Mouse (Mus musculus) midbrain, embryonic 11.5 days (tissue): ENCODE data around the gene Palm. TPM values are rescaled to one million over a fixed set of nuclear protein-coding genes. Genes with fewer than 3 reads are reported as not detected.

Experiments
- ATAC-seq: fragments of 200-750 bp; cut with Nextera tagmentation; 2 replicates; pipeline ENCODE4 v1.8.0; 2017; ENCODE audit warnings: moderate TSS enrichment, moderate library complexity; ENCODE audit not compliant: low FRiP score
- DNase-seq: peaks from one replicate; pipeline ENCODE4 v3.0.0; 2015; ENCODE audit warnings: low spot score; ENCODE audit errors: missing footprints
- H3K27ac ChIP-seq: fragments of 300-500 bp; sonication (generic); 2 replicates; pipeline ENCODE4 v1.5.1; 2014; ENCODE audit warnings: low read depth, low read length
- H3K27me3 ChIP-seq: fragments of 300-500 bp; sonication (generic); 2 replicates; pipeline ENCODE4 v1.6.1; 2014; ENCODE audit warnings: mild to moderate bottlenecking, low read length, moderate library complexity, mixed read lengths; ENCODE audit not compliant: control insufficient read depth, insufficient read depth
- H3K36me3 ChIP-seq: fragments of 300-500 bp; sonication (generic); 2 replicates; pipeline ENCODE4 v1.6.1; 2014; ENCODE audit warnings: mild to moderate bottlenecking, low read length, moderate library complexity, mixed read lengths; ENCODE audit not compliant: control insufficient read depth, insufficient read depth
- H3K4me1 ChIP-seq: fragments of 300-500 bp; sonication (generic); 2 replicates; pipeline ENCODE4 v1.6.1; 2014; ENCODE audit warnings: low read length; ENCODE audit not compliant: control insufficient read depth, insufficient read depth
- H3K4me2 ChIP-seq: fragments of 300-500 bp; sonication (generic); 2 replicates; pipeline ENCODE4 v1.6.1; 2014; ENCODE audit warnings: mild to moderate bottlenecking, moderate library complexity
- H3K4me3 ChIP-seq: fragments of 300-500 bp; sonication (generic); 2 replicates; pipeline ENCODE4 v1.5.1; 2014; ENCODE audit warnings: low read depth, low read length
- H3K9ac ChIP-seq: fragments of 300-500 bp; sonication (generic); 2 replicates; pipeline ENCODE4 v1.6.1; 2014; ENCODE audit warnings: low read length
- H3K9me3 ChIP-seq: fragments of 300-500 bp; sonication (generic); 2 replicates; pipeline ENCODE4 v1.6.1; 2016; ENCODE audit warnings: low read length; ENCODE audit not compliant: control insufficient read depth
- WGBS: fragments of 180-500 bp; shearing (Covaris S2); extraction: QIAGEN DNeasy Blood & Tissue Kit; methylation state at CpG from one replicate; pipeline ENCODE4 v1.1.7; 2014; 5-methylcytosine and 5-hydroxymethylcytosine counted together
- polyA plus RNA-seq: library from polyadenylated mRNA; unstranded; fragments of >200 nt; fragmentation: Nextera tagmentation; extraction: Ambion mirVana; gene quantifications from 2 replicates; pipeline ENCODE4 v1.2.1, GENCODE M21; 2014

Palm gene
- polyA plus RNA-seq, 1 experiment from 2014 or later, result 129 TPM

DNA sequence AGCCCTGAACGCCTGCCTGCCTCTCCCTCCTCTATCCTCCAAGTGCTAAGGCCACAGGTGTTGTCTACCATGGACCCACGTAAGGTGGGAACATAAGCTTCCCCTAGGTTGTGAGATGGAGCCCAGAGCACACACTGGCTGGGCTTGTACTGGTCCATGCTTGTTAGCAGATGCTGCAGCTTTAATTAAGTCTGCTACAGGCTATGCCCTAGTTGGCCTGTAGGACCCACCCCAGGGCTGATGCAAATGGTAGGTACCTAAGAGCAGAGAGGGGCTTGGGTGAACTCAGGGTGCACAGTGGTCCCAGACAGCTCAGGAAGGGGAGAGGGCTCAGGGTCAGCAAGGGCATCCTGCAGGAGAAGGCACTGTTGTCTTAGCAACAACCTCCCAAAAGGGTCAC lies 3.8 kb upstream of the Palm start:
- Histone ChIP-seq H3K27ac (no peak overlapping the region), H3K4me3 (no peak overlapping the region), H3K9ac (no peak overlapping the region), H3K4me2 (no peak overlapping the region), H3K36me3 (no peaks in the 10 kb centered on the region), H3K27me3 (no peaks in the 10 kb centered on the region), H3K4me1 (peaks cover 7% of the 10 kb centered on the region), H3K9me3 (no peaks in the 10 kb centered on the region)
- no peak for DNase-seq
- WGBS, result 51% methylated on average over 2 of the region's 2 CpGs
- ATAC-seq, result no peak

DNA sequence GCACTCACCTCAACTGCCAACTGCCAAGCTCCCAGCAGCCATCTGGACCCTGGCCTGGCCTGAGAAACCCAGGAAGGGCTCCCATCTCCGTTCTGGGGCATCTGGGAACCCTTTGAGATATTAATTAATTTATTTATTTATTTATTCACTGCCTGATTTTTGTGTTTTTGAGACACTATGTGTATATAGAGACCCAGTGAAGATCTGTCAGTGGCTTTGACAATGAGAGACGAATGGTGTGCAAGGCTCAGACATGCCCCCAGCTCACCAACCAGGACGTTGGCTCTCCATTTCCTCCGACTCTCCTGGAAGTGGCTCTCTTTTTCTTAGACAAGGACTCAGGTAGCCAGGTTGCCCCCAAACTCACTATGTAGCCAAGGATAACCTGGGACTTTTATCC lies 2.5 kb upstream of the Palm start, which contains the start of gene Prss57:
Prss57 (minus strand) TSS at position 101 of the 400 bp plus-strand sequence.
- DNase-seq, result no peak
- 87% methylated on average over 4 of the region's 4 CpGs for WGBS
- H3K27ac ChIP-seq, result no peak within 1 kb of the TSS
- H3K4me1 ChIP-seq, result peaks cover 16% of the 10 kb centered on the region
- no peak within 1 kb of the TSS for H3K4me3 ChIP-seq
- no peaks in the 10 kb centered on the region for H3K9me3 ChIP-seq
- no peak within 1 kb of the TSS for H3K9ac ChIP-seq
- H3K27me3 ChIP-seq, result no peaks in the 10 kb centered on the region
- H3K4me2 ChIP-seq, result no peak within 1 kb of the TSS
- no peak for ATAC-seq
- H3K36me3 ChIP-seq, result no peaks in the 10 kb centered on the region

DNA sequence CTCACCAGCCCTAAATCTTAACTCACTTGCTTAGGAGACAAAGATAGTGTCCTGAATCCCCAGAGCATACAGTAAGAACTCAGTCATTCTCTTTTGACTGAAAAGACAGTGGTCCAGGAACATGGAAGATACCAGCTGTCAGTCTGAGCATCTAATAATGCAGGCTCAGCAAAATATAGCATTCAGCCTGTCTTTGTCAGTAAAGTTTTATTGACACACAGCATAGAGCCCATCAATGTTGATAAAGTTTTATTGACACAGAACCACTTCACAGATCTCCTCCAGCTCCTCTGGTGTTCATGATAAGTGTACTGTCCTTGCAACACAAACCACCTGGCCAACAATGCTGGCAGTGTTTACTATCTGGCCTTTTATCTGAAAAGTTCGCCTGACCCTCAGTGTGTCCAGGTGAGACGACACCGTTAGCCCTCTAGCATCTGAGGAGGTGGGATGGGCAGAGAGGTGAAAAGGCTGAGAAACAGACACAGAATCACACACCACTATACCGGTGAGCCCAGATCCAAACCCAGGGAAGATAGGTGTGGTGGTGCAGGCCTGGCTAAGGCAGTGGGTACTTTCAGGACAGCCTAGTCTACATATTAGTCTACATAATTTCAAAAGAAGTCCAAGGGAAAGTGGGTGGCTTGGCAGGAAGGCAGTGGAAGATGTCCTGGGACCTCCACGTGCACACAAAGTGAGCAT lies 882 bp upstream of the Palm start:
- ATAC-seq (no peak), DNase-seq (no peak)
- no peaks in the 10 kb centered on the region for H3K36me3 ChIP-seq
- no peaks in the 10 kb centered on the region for H3K27me3 ChIP-seq
- no peak overlapping the region for H3K4me2 ChIP-seq
- H3K9ac ChIP-seq, result no peak overlapping the region
- no peak overlapping the region for H3K27ac ChIP-seq
- no peaks in the 10 kb centered on the region for H3K9me3 ChIP-seq
- H3K4me3 ChIP-seq, result no peak overlapping the region
- 86% methylated on average over 5 of the region's 5 CpGs for WGBS
- peaks cover 20% of the 10 kb centered on the region for H3K4me1 ChIP-seq

DNA sequence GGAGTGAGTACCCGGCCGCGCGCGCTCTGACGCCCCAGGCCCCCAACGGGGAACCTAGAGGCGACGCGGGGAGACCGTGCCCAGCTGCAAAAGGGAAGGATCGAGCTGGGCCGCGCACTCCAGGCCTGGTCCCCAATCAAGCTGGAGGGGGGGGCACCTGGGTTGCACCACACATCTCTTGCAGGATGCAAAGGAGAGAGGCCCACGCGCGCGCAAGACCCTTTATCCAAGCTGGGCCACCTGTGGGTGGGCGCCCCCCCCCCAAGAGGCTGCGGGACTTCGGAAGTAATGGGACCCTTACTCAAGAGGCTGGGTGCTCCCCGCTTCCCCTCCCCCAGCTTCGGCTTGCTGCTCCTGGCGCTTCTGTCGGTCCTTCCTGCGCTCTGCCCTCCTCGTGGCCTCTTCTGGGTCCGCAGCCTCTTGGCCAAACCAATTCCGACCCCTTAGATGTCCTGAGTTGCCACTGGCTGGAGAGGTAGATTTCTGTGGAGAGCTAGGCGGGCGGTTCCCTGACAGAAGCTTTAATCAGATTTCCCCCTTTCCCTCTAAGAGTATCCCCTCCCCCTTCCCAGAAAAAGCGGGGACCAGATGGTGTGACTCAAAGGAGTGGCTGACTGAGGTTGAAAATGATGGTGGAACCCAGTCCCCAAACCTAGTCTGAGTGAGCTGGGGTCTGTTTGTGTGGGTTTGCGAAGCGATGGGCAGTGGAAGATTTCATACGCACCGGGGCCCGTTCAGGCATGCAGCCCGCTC lies 542 bp downstream of the Palm start:
- H3K27ac ChIP-seq, result peak overlapping the region; percentile 79
- ATAC-seq, result peak; percentile 65
- DNase-seq, result peak; percentile 96
- H3K27me3 ChIP-seq, result no peaks in the 10 kb centered on the region
- WGBS, result 1% methylated on average over 38 of the region's 38 CpGs
- H3K9ac ChIP-seq, result peak overlapping the region; percentile 94
- peak overlapping the region; percentile 81 for H3K4me2 ChIP-seq
- peaks cover 20% of the 10 kb centered on the region for H3K4me1 ChIP-seq
- peak overlapping the region; percentile 75 for H3K4me3 ChIP-seq
- no peaks in the 10 kb centered on the region for H3K36me3 ChIP-seq
- no peaks in the 10 kb centered on the region for H3K9me3 ChIP-seq

DNA sequence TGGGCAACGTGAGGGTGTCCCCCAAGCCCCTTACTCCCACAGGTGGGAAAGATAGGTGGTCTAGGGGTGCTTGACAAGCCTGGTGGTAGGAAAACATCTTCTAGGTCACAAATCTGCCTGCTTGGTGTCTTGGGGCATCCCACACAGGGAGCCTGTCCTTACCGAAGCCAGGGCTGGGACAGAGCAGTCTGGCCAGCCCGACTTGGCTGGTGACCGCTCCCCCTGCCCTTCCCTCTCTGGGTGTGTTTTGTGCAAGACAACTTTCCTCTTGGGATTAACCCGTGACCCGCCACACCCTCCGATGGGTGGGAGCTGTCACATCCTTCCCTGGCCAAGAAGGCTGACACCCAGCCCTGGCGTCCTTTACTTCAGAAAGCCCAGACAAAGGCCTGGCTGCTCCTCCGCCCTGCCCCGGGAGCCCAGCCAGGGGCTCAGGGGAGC lies 1.1 kb downstream of the Palm start:
- Histone ChIP-seq H3K27ac (peak overlapping the region; percentile 79), H3K27me3 (no peaks in the 10 kb centered on the region), H3K4me3 (peak overlapping the region; percentile 75), H3K9ac (peak overlapping the region; percentile 94), H3K4me1 (peaks cover 20% of the 10 kb centered on the region), H3K36me3 (no peaks in the 10 kb centered on the region), H3K4me2 (peak overlapping the region; percentile 81), H3K9me3 (no peaks in the 10 kb centered on the region)
- no peak for DNase-seq
- 2% methylated on average over 10 of the region's 10 CpGs for WGBS
- peak; percentile 53 for ATAC-seq

DNA sequence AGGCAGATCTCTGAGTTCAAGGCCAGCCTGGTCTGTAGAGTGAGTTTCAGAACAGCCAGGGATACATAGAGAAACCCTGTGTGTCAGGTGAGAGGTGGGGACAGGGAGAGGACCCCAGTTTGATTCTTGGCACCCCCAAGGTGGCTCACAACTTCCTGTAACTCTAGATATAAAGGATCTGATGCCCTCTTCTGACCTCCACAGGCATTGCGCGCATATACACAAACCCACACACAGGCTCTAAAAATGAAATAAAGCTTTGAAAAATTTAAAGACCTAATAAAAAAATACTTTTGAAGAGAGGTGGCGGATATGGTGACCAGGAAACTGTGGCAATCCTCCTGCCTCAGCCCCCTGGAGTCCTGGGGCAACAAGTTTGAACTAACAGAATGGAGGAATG lies 2.5 kb downstream of the Palm start:
- H3K9ac ChIP-seq, result no peak overlapping the region
- peaks cover 20% of the 10 kb centered on the region for H3K4me1 ChIP-seq
- no peaks in the 10 kb centered on the region for H3K9me3 ChIP-seq
- no peaks in the 10 kb centered on the region for H3K36me3 ChIP-seq
- H3K4me2 ChIP-seq, result no peak overlapping the region
- no peak overlapping the region for H3K27ac ChIP-seq
- DNase-seq (no peak), ATAC-seq (no peak)
- 98% methylated on average over 3 of the region's 3 CpGs for WGBS
- no peak overlapping the region for H3K4me3 ChIP-seq
- H3K27me3 ChIP-seq, result no peaks in the 10 kb centered on the region

DNA sequence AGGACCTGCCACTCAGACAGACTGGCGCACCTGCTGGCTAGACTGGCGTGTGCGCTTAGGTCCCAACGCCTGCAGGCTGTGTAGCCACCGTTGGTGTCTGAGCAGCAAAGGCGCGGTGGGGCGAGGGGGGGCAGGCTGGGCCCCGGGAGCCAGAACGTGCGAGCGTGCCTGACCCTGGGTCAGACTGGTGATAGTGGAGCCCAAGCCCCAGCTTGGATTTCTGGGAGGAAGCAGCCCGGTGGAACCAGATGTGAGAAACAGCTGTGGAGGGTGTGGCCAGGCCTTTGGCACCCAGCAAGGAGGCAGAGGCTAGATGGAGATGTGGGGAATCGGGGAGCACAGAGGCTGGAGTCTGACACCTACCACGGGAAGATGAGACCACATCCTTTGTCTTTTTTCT lies 4.0 kb downstream of the Palm start:
- Histone ChIP-seq H3K27ac (no peak overlapping the region), H3K4me1 (peaks cover 28% of the 10 kb centered on the region), H3K4me2 (no peak overlapping the region), H3K9ac (no peak overlapping the region), H3K9me3 (no peaks in the 10 kb centered on the region), H3K4me3 (no peak overlapping the region), H3K27me3 (no peaks in the 10 kb centered on the region), H3K36me3 (no peaks in the 10 kb centered on the region)
- no peak for ATAC-seq
- no peak for DNase-seq
- 58% methylated on average over 15 of the region's 15 CpGs for WGBS

DNA sequence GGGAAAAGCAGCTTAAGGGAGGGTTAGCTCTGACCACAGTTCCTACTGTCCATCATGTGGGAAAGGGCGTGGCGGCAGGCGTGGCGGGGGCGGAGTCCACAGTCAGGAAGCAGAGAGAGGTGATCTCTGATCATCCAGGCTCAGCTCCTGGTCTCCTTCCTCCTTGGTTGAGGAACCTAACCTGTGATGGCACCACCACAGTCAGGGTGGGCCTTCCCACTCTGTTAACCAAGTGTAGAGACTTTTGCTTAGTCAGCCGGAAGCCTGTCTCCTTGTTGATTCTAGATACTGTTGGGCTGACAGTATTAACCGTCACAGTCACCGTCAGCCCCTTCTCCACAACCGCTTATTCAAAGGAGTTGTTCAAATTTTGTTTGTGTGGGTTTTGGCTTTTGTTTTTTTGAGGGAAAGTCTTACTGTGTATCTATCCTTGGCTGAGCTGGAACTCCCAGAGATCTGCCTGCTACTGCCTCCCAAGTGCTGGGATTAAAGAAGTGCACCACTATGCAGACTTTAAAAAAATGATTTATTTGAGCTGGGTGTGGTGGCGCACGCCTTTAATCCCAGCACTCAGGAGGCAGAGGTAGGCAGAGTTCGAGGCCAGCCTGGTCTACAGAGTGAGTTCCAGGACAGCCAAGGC lies 5.0 kb downstream of the Palm start:
- H3K4me3 ChIP-seq, result no peak overlapping the region
- H3K4me2 ChIP-seq, result no peak overlapping the region
- H3K4me1 ChIP-seq, result peaks cover 36% of the 10 kb centered on the region
- no peaks in the 10 kb centered on the region for H3K36me3 ChIP-seq
- DNase-seq (no peak), ATAC-seq (no peak)
- no peak overlapping the region for H3K9ac ChIP-seq
- no peaks in the 10 kb centered on the region for H3K9me3 ChIP-seq
- H3K27ac ChIP-seq, result no peak overlapping the region
- 90% methylated on average over 12 of the region's 12 CpGs for WGBS
- no peaks in the 10 kb centered on the region for H3K27me3 ChIP-seq

DNA sequence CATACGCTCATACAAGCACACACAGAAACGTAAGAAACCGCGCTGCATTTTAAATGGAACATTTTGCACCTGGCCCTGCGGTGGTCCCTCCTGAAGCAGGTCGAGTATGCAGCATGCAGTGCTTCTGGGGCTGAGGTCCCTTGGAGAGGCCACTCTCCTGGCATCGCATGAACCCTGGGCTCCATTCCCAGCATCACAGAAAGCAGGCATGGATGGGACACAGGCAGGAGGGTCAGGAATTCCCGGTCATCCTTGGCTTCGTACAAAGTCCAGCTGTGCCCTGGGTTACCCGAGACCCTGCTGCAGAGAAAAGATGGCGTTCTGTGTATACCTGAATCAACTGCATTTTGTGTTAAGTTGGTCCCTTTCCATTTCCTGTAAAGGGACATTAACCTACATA lies 7.1 kb downstream of the Palm start:
- WGBS, result 91% methylated on average over 11 of the region's 11 CpGs
- no peak for ATAC-seq
- no peaks in the 10 kb centered on the region for H3K36me3 ChIP-seq

More for the DNA sequence above, 7.1 kb downstream of the Palm start:
- H3K4me3 ChIP-seq, result no peak overlapping the region
- H3K27me3 ChIP-seq, result no peaks in the 10 kb centered on the region
- H3K9ac ChIP-seq, result no peak overlapping the region
- H3K27ac ChIP-seq, result no peak overlapping the region
- no peak overlapping the region for H3K4me2 ChIP-seq
- no peak for DNase-seq
- H3K4me1 ChIP-seq, result peaks cover 38% of the 10 kb centered on the region
- no peaks in the 10 kb centered on the region for H3K9me3 ChIP-seq
